Mouse (Mus musculus) midbrain, embryonic 11.5 days (tissue): ENCODE data around the gene Tmprss7. TPM values are rescaled to one million over a fixed set of nuclear protein-coding genes. Genes with fewer than 3 reads are reported as not detected.

Source experiments
- ATAC-seq: fragments of 200-750 bp; cut with Nextera tagmentation; 2 replicates; pipeline ENCODE4 v1.8.0; 2017; ENCODE audit warnings: moderate TSS enrichment, moderate library complexity; ENCODE audit not compliant: low FRiP score
- DNase-seq: peaks from one replicate; pipeline ENCODE4 v3.0.0; 2015; ENCODE audit warnings: low spot score; ENCODE audit errors: missing footprints
- H3K27ac ChIP-seq: fragments of 300-500 bp; sonication (generic); 2 replicates; pipeline ENCODE4 v1.5.1; 2014; ENCODE audit warnings: low read depth, low read length
- H3K27me3 ChIP-seq: fragments of 300-500 bp; sonication (generic); 2 replicates; pipeline ENCODE4 v1.6.1; 2014; ENCODE audit warnings: mild to moderate bottlenecking, low read length, moderate library complexity, mixed read lengths; ENCODE audit not compliant: control insufficient read depth, insufficient read depth
- H3K36me3 ChIP-seq: fragments of 300-500 bp; sonication (generic); 2 replicates; pipeline ENCODE4 v1.6.1; 2014; ENCODE audit warnings: mild to moderate bottlenecking, low read length, moderate library complexity, mixed read lengths; ENCODE audit not compliant: control insufficient read depth, insufficient read depth
- H3K4me1 ChIP-seq: fragments of 300-500 bp; sonication (generic); 2 replicates; pipeline ENCODE4 v1.6.1; 2014; ENCODE audit warnings: low read length; ENCODE audit not compliant: control insufficient read depth, insufficient read depth
- H3K4me2 ChIP-seq: fragments of 300-500 bp; sonication (generic); 2 replicates; pipeline ENCODE4 v1.6.1; 2014; ENCODE audit warnings: mild to moderate bottlenecking, moderate library complexity
- H3K4me3 ChIP-seq: fragments of 300-500 bp; sonication (generic); 2 replicates; pipeline ENCODE4 v1.5.1; 2014; ENCODE audit warnings: low read depth, low read length
- H3K9ac ChIP-seq: fragments of 300-500 bp; sonication (generic); 2 replicates; pipeline ENCODE4 v1.6.1; 2014; ENCODE audit warnings: low read length
- H3K9me3 ChIP-seq: fragments of 300-500 bp; sonication (generic); 2 replicates; pipeline ENCODE4 v1.6.1; 2016; ENCODE audit warnings: low read length; ENCODE audit not compliant: control insufficient read depth
- WGBS: fragments of 180-500 bp; shearing (Covaris S2); extraction: QIAGEN DNeasy Blood & Tissue Kit; methylation state at CpG from one replicate; pipeline ENCODE4 v1.1.7; 2014; 5-methylcytosine and 5-hydroxymethylcytosine counted together
- polyA plus RNA-seq: library from polyadenylated mRNA; unstranded; fragments of >200 nt; fragmentation: Nextera tagmentation; extraction: Ambion mirVana; gene quantifications from 2 replicates; pipeline ENCODE4 v1.2.1, GENCODE M21; 2014

Gene Tmprss7
- polyA plus RNA-seq, 1 experiment from 2014 or later = 0.18 TPM

GRCm38 (mm10) chr16:45722460-45722951 is 29.0 kb upstream of the Tmprss7 start:
- ATAC-seq = 0 out of 2 replicates have a peak, but pooled peaks have one; percentile 10

GRCm38 (mm10) chr16:45720022-45720630 is 26.7 kb upstream of the Tmprss7 start:
- no peak overlapping the region for H3K9ac ChIP-seq
- H3K36me3 ChIP-seq = peaks cover 11% of the 10 kb centered on the region
- no peaks in the 10 kb centered on the region for H3K9me3 ChIP-seq
- DNase-seq (no peak), ATAC-seq (no peak)
- no peak overlapping the region for H3K27ac ChIP-seq
- H3K4me2 ChIP-seq = no peak overlapping the region
- H3K4me1 ChIP-seq = peaks cover 12% of the 10 kb centered on the region
- WGBS = 89% methylated on average over 10 of the region's 10 CpGs
- no peak overlapping the region for H3K4me3 ChIP-seq
- H3K27me3 ChIP-seq = no peaks in the 10 kb centered on the region

More at GRCm38 (mm10) chr16:45722460-45722951, 29.0 kb upstream of the Tmprss7 start:
- Histone ChIP-seq H3K27me3 (no peaks in the 10 kb centered on the region), H3K4me3 (peak overlapping the region; percentile 62), H3K9me3 (no peaks in the 10 kb centered on the region), H3K4me2 (peak overlapping the region; percentile 57), H3K27ac (peak overlapping the region; percentile 94), H3K36me3 (peaks cover 6% of the 10 kb centered on the region), H3K9ac (peak overlapping the region; percentile 91), H3K4me1 (peaks cover 15% of the 10 kb centered on the region)
- peak; percentile 87 for DNase-seq
- 73% methylated on average over 3 of the region's 3 CpGs for WGBS

GRCm38 (mm10) chr16:45718296-45718695 is 24.8 kb upstream of the Tmprss7 start:
- H3K27ac ChIP-seq = no peak overlapping the region
- H3K36me3 ChIP-seq = peaks cover 11% of the 10 kb centered on the region
- 93% methylated on average over 4 of the region's 4 CpGs for WGBS
- no peak overlapping the region for H3K4me2 ChIP-seq
- no peak overlapping the region for H3K9ac ChIP-seq
- ATAC-seq (no peak), DNase-seq (peak; percentile 76)
- H3K9me3 ChIP-seq = no peaks in the 10 kb centered on the region
- H3K27me3 ChIP-seq = no peaks in the 10 kb centered on the region
- H3K4me1 ChIP-seq = peaks cover 10% of the 10 kb centered on the region
- H3K4me3 ChIP-seq = no peak overlapping the region

- DNase-seq (peak; percentile 72), ATAC-seq (no peak)
- Histone ChIP-seq H3K27ac (no peak overlapping the region), H3K9me3 (no peaks in the 10 kb centered on the region), H3K36me3 (peaks cover 16% of the 10 kb centered on the region), H3K9ac (no peak overlapping the region), H3K27me3 (no peaks in the 10 kb centered on the region), H3K4me2 (no peak overlapping the region), H3K4me3 (no peak overlapping the region), H3K4me1 (no peaks in the 10 kb centered on the region)
- 94% methylated on average over 5 of the region's 5 CpGs for WGBS
These were observed 21.2 kb upstream of the Tmprss7 start for GRCm38 (mm10) chr16:45714489-45715150.

- Histone ChIP-seq H3K4me1 (no peaks in the 10 kb centered on the region), H3K36me3 (peaks cover 18% of the 10 kb centered on the region), H3K9me3 (no peaks in the 10 kb centered on the region), H3K27me3 (no peaks in the 10 kb centered on the region), H3K9ac (no peak overlapping the region), H3K4me2 (no peak overlapping the region), H3K27ac (no peak overlapping the region), H3K4me3 (no peak overlapping the region)
- DNase-seq (peak; percentile 23), ATAC-seq (no peak)
- WGBS = 79% methylated on average over 1 of the region's 1 CpGs
These were observed 20.4 kb upstream of the Tmprss7 start for GRCm38 (mm10) chr16:45713878-45714277.

- H3K4me3 ChIP-seq = no peak overlapping the region
- WGBS = 87% methylated on average over 5 of the region's 5 CpGs
- H3K27ac ChIP-seq = no peak overlapping the region
- no peak overlapping the region for H3K9ac ChIP-seq
- H3K4me2 ChIP-seq = no peak overlapping the region
- no peaks in the 10 kb centered on the region for H3K9me3 ChIP-seq
- peaks cover 15% of the 10 kb centered on the region for H3K36me3 ChIP-seq
- no peak for ATAC-seq
- no peak for DNase-seq
- H3K27me3 ChIP-seq = no peaks in the 10 kb centered on the region
- H3K4me1 ChIP-seq = no peaks in the 10 kb centered on the region
These were observed 19.8 kb upstream of the Tmprss7 start for GRCm38 (mm10) chr16:45713261-45713660.

GRCm38 (mm10) chr16:45711263-45711662 is 17.8 kb upstream of the Tmprss7 start:
- Histone ChIP-seq H3K27me3 (no peaks in the 10 kb centered on the region), H3K9ac (no peak overlapping the region), H3K4me2 (no peak overlapping the region), H3K4me3 (no peak overlapping the region), H3K36me3 (peaks cover 8% of the 10 kb centered on the region; the same call in 1 of the 2 replicates), H3K9me3 (no peaks in the 10 kb centered on the region), H3K4me1 (no peaks in the 10 kb centered on the region), H3K27ac (no peak overlapping the region)
- DNase-seq (peak; percentile 72), ATAC-seq (peak; percentile 22; the same call in 1 of the 2 replicates)
- WGBS = 74% methylated on average over 7 of the region's 7 CpGs

GRCm38 (mm10) chr16:45699301-45699700 is 5.8 kb upstream of the Tmprss7 start:
- Histone ChIP-seq H3K9ac (no peak overlapping the region), H3K27ac (no peak overlapping the region), H3K9me3 (no peaks in the 10 kb centered on the region), H3K27me3 (no peaks in the 10 kb centered on the region), H3K4me2 (no peak overlapping the region), H3K4me1 (no peaks in the 10 kb centered on the region), H3K36me3 (no peaks in the 10 kb centered on the region), H3K4me3 (no peak overlapping the region)
- no peak for DNase-seq
- ATAC-seq = no peak
- 82% methylated on average over 5 of the region's 5 CpGs for WGBS

- Histone ChIP-seq H3K27me3 (no peaks in the 10 kb centered on the region), H3K4me2 (no peak overlapping the region), H3K4me1 (peaks cover 3% of the 10 kb centered on the region), H3K9me3 (no peaks in the 10 kb centered on the region), H3K27ac (no peak overlapping the region), H3K36me3 (no peaks in the 10 kb centered on the region), H3K4me3 (no peak overlapping the region), H3K9ac (no peak overlapping the region)
- DNase-seq = no peak
- 65% methylated on average over 6 of the region's 6 CpGs for WGBS
- ATAC-seq = no peak
These were observed 4.5 kb upstream of the Tmprss7 start for GRCm38 (mm10) chr16:45697996-45698395.
